Mouse (Mus musculus) C2C12 (cell line): Measurements from ENCODE around the gene Gm21149.
"Not testable (repeated sequence)": the region's sequence is repeated elsewhere in the genome, so short reads cannot be mapped to it uniquely, and the experiment has no call there.

ENCODE experiments used
- CEBPB ChIP-seq: IDR thresholded peaks from one replicate; pipeline ENCODE4 v1.6.1; 2011; ENCODE audit warnings: low read depth, mild to moderate bottlenecking, control low read depth, moderate library complexity
- CTCF ChIP-seq: IDR thresholded peaks from one replicate; pipeline ENCODE4 v1.5.1; 2011; ENCODE audit not compliant: control insufficient read depth, insufficient read depth, insufficient read length
- FOSL1 ChIP-seq: IDR thresholded peaks from one replicate; pipeline ENCODE4 v1.8.0; 2011; ENCODE audit warnings: mild to moderate bottlenecking, low read length; ENCODE audit not compliant: poor library complexity, insufficient read depth, severe bottlenecking
- MAX ChIP-seq: IDR thresholded peaks from one replicate; pipeline ENCODE4 v1.6.1; 2011; ENCODE audit warnings: mild to moderate bottlenecking, control low read depth
- MYOD1 ChIP-seq: IDR thresholded peaks from one replicate; pipeline ENCODE4 v1.6.1; 2011; ENCODE audit warnings: low read depth; ENCODE audit not compliant: control insufficient read depth, insufficient read length
- MYOG ChIP-seq: IDR thresholded peaks from one replicate; pipeline ENCODE4 v1.6.1; 2011; ENCODE audit not compliant: control insufficient read depth, insufficient read length; ENCODE audit errors: extremely low read depth
- USF1 ChIP-seq: IDR thresholded peaks from one replicate; pipeline ENCODE4 v1.6.1; 2011; ENCODE audit warnings: low read depth, mild to moderate bottlenecking, control low read depth, moderate library complexity

DNA sequence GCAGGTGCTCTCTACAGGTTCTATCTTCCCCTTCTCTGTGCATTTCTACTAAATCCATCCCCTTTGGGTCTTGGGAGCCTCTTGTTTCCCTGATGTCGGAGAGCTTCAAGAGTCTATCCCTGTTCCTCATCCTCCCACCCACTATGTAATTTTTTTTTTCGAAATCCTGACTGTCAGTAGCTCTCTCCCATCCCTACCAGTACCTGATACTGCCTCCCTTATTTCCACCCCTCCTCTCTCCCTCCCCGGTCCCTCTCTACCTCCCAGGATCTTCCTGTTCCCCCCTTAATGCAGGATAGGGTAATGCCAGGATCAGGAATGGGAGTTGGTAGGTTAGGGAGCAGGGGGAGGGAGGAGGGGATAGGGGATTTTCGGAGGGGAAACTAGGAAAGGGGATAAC, 7.3 kb upstream of the Gm21149 start:
- not testable (repeated sequence) for TF ChIP-seq MAX, CTCF, CEBPB, FOSL1, MYOD1, USF1, MYOG
